Mouse (Mus musculus) kidney, adult 2 months (tissue): ENCODE measurements around the gene Kcng1. TPM values are rescaled to one million over a fixed set of nuclear protein-coding genes. Genes with fewer than 3 reads are reported as not detected.

Source experiments
- DNase-seq: peaks from one replicate; pipeline ENCODE4 v3.0.0; 2021
- H3K27ac ChIP-seq: fragments of 200-500 bp; 2 replicates; pipeline ENCODE4 v1.5.1; 2012; ENCODE audit warnings: low read depth, low read length, control low read depth, inconsistent platforms; ENCODE audit not compliant: insufficient read depth
- H3K27me3 ChIP-seq: fragments of 200-500 bp; replicated peaks from 2 replicates; pipeline ENCODE4 v1.6.1; 2012; ENCODE audit warnings: mild to moderate bottlenecking, moderate library complexity, low read length, inconsistent platforms; ENCODE audit not compliant: control insufficient read depth, insufficient read depth
- H3K36me3 ChIP-seq: fragments of 200-500 bp; 2 replicates; pipeline ENCODE4 v1.6.1; 2012; ENCODE audit warnings: mild to moderate bottlenecking, moderate library complexity, low read length, inconsistent platforms; ENCODE audit not compliant: control insufficient read depth, insufficient read depth
- H3K4me1 ChIP-seq: fragments of 200-500 bp; 2 replicates; pipeline ENCODE4 v1.6.1; 2011; ENCODE audit warnings: low read length; ENCODE audit not compliant: control insufficient read depth, insufficient read depth
- H3K4me3 ChIP-seq: fragments of 200-500 bp; 2 replicates; pipeline ENCODE4 v1.5.1; 2011; ENCODE audit warnings: mild to moderate bottlenecking, low read depth, low read length, control low read depth; ENCODE audit not compliant: insufficient read depth
- CTCF ChIP-seq: fragments of 200-500 bp; conservative IDR thresholded peaks from 2 replicates; pipeline ENCODE4 v1.5.1; 2011; ENCODE audit warnings: low read depth, mild to moderate bottlenecking, control low read depth, low read length, moderate library complexity, mixed read lengths; ENCODE audit not compliant: insufficient read depth, insufficient read length
- POLR2A ChIP-seq: fragments of 200-500 bp; IDR thresholded peaks from one replicate; pipeline ENCODE4 v1.6.1; 2011; ENCODE audit warnings: low read depth, low read length, control low read depth
- WGBS: fragments of 180-500 bp; shearing (Covaris S2); methylation state at CpG from one replicate; pipeline ENCODE4 v1.1.7; 2018; 5-methylcytosine and 5-hydroxymethylcytosine counted together
- polyA plus RNA-seq: library from polyadenylated mRNA; depleted of rRNA; stranded (reverse); fragments of >200 nt; gene quantifications from 2 replicates; pipeline ENCODE4 v1.2.3, GENCODE M21; 2012

Kcng1 gene
- polyA plus RNA-seq, 1 experiment = 0.77 TPM

GRCm38 (mm10) chr2:168259046-168259445 lies 22.5 kb downstream of the Kcng1 start:
- WGBS = 80% methylated on average over 8 of the region's 8 CpGs
- TF ChIP-seq POLR2A (no peak), CTCF (no peak)
- peak; percentile 26 for DNase-seq

GRCm38 (mm10) chr2:168257188-168257587 lies 24.3 kb downstream of the Kcng1 start:
- H3K4me3 ChIP-seq = no peak overlapping the region
- H3K4me1 ChIP-seq = no peaks in the 10 kb centered on the region
- TF ChIP-seq CTCF (no peak), POLR2A (no peak)
- H3K36me3 ChIP-seq = no peaks in the 10 kb centered on the region
- H3K27me3 ChIP-seq = no peaks in the 10 kb centered on the region
- WGBS = 94% methylated on average over 4 of the region's 4 CpGs
- DNase-seq = no peak
- no peak overlapping the region for H3K27ac ChIP-seq

More at GRCm38 (mm10) chr2:168259046-168259445, 22.5 kb downstream of the Kcng1 start:
- H3K4me1 ChIP-seq = no peaks in the 10 kb centered on the region
- H3K27ac ChIP-seq = no peak overlapping the region
- no peaks in the 10 kb centered on the region for H3K36me3 ChIP-seq
- H3K4me3 ChIP-seq = no peak overlapping the region
- no peaks in the 10 kb centered on the region for H3K27me3 ChIP-seq

GRCm38 (mm10) chr2:168256506-168256905 lies 25.0 kb downstream of the Kcng1 start:
- Histone ChIP-seq H3K27me3 (no peaks in the 10 kb centered on the region), H3K27ac (no peak overlapping the region), H3K36me3 (no peaks in the 10 kb centered on the region), H3K4me3 (no peak overlapping the region), H3K4me1 (no peaks in the 10 kb centered on the region)
- DNase-seq = peak; percentile 84
- TF ChIP-seq CTCF = no peak
- WGBS = 46% methylated on average over 3 of the region's 3 CpGs

- no peaks in the 10 kb centered on the region for H3K27me3 ChIP-seq
- H3K36me3 ChIP-seq = no peaks in the 10 kb centered on the region
- DNase-seq = no peak
- no peaks in the 10 kb centered on the region for H3K4me1 ChIP-seq
- no peak overlapping the region for H3K27ac ChIP-seq
- TF ChIP-seq CTCF (no peak), POLR2A (no peak)
- 46% methylated on average over 7 of the region's 7 CpGs for WGBS
- no peak overlapping the region for H3K4me3 ChIP-seq
Observed at GRCm38 (mm10) chr2:168253822-168254221, 27.7 kb downstream of the Kcng1 start.

- DNase-seq = peak; percentile 27
- Histone ChIP-seq H3K4me1 (no peaks in the 10 kb centered on the region), H3K27me3 (no peaks in the 10 kb centered on the region), H3K4me3 (no peak overlapping the region), H3K27ac (no peak overlapping the region), H3K36me3 (no peaks in the 10 kb centered on the region)
- 31% methylated on average over 16 of the region's 16 CpGs for WGBS
- no peak for TF ChIP-seq POLR2A
- peak; percentile 58 for TF ChIP-seq CTCF
Observed at GRCm38 (mm10) chr2:168252639-168253292, 28.8 kb downstream of the Kcng1 start.

GRCm38 (mm10) chr2:168250270-168250669 lies 31.3 kb downstream of the Kcng1 start:
- H3K4me3 ChIP-seq = no peak overlapping the region
- TF ChIP-seq CTCF (peak; percentile 94), POLR2A (no peak)
- H3K27ac ChIP-seq = no peak overlapping the region
- no peaks in the 10 kb centered on the region for H3K4me1 ChIP-seq
- WGBS = 14% methylated on average over 8 of the region's 8 CpGs
- no peaks in the 10 kb centered on the region for H3K27me3 ChIP-seq
- H3K36me3 ChIP-seq = no peaks in the 10 kb centered on the region
- DNase-seq = peak; percentile 88

GRCm38 (mm10) chr2:168248856-168249245 lies 32.7 kb downstream of the Kcng1 start:
- H3K4me1 ChIP-seq = no peaks in the 10 kb centered on the region
- no peaks in the 10 kb centered on the region for H3K36me3 ChIP-seq
- no peak overlapping the region for H3K27ac ChIP-seq
- DNase-seq = no peak
- H3K27me3 ChIP-seq = no peaks in the 10 kb centered on the region
- 43% methylated on average over 2 of the region's 2 CpGs for WGBS
- TF ChIP-seq CTCF (peak; percentile 33; the same call in 1 of the 2 replicates), POLR2A (no peak)
- no peak overlapping the region for H3K4me3 ChIP-seq
